Mouse (Mus musculus): ENCODE data around the gene Zic1.

Zic1 gene

DNA sequence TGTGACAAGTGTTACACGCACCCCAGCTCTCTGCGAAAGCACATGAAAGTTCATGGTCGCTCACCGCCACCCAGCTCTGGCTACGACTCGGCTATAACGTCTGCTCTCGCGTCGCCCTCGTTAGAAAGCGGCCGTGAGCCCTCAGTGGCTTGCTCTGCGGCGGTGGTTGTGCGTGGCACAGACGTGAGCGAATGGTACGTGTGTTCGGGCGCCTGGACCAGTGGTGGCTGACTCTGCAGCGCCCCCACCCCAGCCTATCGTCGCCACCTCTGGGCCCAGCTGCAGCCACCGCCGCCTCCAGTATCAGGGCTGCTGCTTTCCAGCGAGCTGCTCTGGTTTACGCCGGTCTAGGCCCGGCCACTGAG lies 18.5 kb upstream of the Zic1 start:
- DNase-seq = peak; percentile 63

DNA sequence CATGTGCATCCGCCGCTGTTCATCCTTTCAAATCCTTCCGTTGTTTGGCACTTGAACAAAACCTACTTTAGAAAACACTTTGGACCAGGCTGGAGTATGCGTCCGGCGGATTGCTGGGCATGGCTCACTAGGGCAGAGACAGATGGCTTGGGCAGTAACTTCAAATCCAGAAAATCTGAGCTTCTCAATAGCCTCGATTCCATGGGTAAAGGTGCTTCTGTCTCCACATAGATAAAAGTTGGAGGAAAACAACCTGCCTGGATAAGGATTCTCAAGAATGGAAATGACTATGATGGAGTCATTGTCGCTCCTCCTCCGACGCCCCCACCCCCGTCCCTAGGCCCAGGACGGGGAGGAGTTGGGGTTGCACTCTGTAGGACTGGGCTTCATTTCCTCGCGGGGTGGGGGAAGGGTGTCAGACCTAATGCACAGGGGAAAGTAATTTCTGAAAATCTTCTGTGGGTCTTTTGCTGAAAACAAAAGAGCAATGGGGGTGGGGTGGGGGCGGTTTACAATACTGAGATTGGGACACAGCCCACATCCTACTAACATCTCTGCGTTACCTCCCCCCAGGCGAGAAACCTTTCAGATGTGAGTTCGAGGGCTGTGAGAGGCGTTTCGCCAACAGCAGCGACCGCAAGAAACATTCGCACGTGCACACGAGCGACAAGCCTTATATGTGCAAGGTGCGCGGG lies 18.0 kb upstream of the Zic1 start:
- no peak for DNase-seq

DNA sequence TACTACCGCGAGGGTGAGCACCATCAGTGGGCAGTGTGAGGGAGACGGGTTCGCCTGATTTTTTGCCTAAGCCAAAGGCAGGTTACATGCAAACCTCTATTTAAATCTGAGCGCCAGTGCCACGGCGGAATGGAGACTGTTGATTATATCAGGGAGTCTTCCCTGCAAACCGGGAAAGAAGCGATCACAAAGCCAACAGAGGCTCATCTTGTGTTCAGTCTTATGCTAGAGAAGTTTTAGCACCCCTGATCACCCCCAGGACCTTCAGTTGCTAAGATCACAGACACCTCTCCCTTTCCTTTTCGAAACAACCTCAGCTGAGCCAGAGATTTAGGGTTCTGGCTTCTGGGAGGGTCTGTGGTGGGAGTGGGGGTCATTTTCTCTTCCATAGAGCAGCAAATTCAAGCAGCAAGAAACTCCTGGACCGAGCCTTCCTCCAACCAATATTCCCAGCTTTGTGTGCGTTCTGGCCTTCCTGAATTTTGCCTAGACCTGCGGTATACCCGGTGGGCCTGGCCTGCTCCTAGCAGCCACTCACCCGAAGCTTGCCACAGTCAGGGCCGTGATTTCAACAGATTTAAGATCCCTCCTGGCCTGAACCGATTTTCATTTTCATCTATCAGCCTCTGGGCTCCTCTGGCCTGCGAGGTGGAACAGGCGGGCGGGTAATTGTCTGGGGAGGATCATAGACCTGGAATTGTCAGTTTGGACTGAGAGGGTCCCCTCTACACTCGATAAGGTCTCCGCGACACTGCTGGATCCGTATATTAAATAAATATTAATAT lies 17.1 kb upstream of the Zic1 start:
- DNase-seq = peak; percentile 36

DNA sequence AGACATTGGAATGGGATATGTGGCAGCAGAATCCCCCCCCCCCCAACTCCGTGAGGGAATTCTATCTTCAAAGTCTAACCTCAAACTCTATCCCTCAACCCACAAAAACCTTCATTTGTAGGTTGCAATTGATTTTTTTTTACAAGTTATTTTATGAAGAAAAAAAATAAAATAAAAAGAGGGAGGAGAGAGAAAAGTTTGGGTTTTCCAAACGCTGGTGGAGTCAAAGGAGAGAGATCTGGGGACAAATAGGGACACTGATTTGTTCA lies 16.4 kb upstream of the Zic1 start:
- no peak for DNase-seq

DNA sequence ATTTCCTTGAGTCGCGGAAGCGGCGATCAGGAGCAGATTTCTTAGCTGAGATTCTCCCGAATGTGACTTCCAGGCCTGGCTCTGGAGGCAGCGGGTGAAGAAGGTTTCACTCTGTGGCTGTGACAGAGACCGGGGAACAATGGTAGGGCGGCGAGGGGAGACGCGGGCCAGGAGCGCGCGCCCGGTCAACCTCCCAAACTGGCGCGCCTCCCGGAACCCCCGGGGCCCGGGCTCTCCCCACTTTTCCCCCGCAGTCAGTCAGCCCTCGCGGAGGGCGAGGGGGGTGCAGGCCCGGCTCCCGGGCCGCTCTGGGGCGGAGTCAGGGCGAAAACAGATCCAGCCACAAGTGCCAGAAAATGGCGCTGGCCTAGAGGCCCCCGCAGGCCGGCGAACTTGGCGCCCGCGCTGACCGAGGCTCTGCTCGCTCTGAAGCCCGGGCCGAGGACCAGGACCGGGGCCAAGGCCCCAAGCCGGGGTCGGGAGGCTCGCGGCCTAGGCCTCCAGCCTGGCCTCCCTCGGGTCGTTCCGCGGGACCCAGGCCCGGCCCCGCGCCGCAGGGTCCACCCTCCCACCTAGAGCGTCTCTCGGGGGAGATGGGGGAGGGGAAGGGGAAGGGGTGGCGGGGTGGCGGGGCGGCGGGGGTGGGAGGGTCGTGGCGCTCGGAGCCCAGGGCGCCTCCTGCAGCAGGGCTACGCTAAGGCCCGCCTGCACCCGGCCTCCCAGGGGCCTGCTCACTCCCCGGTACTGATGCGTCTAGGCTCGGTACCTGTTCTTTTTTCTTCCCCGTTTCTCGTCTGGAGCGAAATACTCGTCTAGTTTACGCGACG lies 15.9 kb upstream of the Zic1 start:
- peak; percentile 88 for DNase-seq

DNA sequence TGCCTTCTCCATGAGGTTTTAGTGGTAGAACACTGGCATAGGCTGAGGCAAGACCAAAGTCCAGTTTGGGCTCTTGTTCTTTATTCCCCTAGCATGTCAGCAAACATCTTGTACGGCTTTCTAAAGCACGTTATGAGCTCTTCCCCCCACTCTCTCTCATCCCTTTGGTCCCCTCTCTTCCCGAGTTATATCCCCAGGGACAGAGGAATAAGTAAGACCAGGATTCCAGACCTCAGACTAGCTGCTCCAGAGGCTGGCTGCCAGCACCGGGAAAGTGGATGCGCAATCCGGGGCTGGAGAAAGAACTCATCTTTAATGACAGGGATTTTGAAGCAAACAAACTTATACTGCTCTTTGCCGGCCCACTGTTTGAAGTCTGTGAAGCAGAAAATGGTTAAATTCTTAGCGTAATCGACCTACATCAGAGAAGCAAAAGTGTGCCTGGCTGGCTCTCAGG lies 14.9 kb upstream of the Zic1 start:
- DNase-seq = peak; percentile 57

DNA sequence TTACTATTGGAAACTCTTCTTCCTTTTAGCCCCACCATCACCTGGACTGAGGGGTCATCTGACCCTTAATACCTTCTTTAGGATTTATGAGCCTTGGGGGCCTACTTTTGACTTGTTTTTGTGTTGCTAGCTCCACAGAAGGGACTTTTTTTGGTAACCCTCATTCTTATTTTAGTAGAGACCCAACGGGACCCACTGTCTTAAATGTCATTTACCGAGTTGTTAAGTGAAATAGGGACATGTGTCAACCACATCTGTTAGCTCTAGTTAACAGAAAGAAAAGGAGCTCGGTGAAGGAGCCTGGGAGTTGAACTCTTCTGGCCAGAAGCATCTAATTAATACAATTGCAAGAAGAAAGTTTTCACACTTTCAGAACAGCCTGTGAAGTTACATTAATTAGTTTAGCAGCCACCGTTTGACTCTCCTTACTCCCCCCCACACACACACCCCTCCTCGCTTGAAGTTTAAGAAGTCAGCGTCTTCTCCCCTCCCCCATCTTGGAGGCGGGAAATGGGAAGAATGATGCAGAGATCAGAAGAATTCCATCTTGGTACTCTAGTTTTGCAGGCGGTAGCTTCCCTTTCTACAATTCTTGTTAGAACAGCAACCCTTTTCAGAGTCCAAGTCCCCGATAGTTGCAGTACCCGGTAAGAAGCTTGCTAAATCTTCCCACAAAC lies 14.3 kb upstream of the Zic1 start:
- DNase-seq = peak; percentile 45

DNA sequence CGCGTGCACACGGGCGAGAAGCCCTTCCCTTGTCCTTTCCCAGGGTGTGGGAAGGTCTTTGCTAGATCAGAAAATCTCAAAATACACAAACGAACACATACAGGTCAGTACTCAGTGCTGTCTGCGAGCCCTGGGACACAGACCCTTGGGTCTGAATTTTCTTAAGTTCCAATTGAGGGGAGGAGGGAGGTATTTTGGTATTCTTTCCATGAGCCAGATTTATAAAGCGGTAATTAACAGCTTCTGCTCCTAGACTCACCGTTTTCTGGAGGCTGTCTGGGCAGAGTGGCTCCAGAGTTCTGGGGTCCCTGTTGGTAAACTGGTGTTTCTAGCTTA lies 13.7 kb upstream of the Zic1 start:
- DNase-seq = no peak

DNA sequence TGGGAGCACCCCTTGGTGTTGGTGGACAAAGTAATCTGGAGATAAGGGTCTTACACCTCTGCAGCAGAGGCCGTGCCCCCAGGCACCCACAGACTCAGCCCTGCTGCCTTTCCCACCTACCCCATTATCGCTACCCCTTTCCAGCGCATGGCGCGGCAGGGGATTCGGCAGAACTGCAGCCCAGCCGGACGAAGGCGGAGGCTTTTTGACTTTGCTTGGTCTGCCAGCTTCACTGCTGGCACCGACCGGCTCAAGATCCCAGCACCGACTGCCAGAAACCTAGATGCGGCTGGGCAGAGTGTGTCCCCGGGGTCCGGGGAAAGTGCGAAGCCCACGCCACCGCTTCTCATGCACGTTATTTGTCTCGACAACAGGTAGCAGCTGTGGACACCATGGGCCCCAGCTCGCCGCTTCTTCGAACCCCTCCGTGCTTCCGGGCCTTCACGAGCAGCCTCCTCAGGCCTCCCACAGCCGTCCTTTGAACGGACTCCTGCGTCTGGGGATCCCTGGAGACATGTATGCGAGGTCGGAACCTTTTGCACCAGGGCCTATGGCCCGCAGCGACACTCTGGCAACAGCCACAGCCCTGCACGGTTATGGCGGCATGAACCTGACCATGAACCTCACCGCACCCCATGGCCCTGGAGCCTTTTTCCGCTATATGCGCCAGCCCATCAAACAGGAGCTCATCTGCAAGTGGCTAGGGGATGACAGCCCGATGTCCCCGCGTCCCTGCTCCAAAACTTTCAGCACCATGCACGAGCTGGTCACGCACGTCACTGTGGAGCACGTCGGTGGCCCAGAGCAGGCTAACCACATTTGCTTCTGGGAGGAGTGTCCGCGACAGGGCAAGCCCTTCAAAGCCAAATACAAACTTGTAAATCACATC lies 13.0 kb upstream of the Zic1 start:
- peak; percentile 52 for DNase-seq

DNA sequence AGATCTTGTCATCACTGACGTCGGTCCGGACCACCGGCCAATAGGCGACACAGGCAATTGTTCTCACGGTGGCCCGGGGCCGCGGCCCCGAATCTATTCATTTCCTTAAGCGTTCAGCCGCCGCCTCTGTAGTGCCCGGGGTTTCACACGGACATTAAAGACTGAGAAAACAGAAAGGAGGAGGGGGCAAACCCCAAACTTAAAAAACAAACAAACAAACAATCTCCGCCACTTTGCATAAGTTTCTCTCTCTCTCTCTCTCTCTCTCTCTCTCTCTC lies 12.2 kb upstream of the Zic1 start:
- DNase-seq = peak; percentile 84

DNA sequence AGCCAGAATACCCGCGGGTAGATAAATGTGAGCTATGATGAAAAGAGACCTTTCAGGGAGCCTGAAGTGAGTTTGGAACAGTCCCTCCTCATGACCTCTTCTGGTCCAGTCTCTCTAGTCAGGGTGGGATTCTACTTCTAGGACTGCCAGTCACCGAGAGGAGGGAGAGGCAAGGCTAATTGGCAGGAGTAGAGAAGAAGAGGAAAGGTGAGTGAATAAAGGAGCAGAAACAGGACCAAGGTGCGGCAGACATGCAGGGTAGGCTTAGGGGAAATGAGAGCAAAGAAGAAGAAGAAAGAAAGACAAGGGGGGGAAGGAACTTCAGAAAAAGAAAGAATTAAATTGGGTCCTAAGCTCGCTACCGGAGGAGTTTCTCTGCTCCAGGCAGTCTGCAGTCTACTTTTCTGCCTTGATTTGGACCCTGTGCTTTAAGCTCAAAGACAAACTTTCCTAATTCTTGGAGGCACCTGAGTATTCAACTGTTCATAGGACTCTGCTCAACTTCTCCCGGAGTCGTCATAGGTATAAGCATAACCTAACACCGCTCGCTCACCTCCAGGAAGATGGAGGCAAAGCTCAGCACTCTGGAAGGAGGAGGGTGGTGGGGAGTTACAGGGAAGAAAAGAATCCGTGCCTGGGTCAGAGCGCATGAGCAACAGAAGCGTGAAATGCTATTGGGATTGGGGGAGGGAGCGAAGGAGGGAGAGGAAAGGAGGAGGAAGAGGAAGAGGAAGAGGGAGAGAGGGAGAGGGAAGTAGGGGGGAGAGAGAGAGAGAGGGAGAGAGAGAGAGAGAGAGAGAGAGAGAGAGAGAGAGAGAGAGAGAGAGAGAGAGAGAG lies 11.6 kb upstream of the Zic1 start:
- DNase-seq = no peak

DNA sequence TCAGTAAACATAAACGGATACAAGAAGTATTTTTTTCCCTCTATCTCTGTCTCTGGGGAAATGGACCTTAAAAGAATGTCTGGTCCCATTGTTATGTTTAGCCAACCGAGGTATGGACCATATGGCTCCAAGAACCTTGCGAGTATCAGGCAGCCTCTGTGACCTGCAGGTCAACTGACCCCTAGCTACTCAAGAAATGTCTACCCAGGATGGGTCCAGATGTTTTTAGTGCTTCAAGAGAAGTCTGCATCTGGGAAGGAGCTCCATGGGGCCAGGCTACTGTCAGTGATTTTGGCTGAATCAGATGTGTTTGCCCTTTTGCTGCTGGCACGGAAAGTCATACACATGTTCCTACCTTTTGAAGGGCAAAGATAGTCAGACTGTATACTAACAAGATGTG lies 9.1 kb upstream of the Zic1 start:
- DNase-seq = no peak

DNA sequence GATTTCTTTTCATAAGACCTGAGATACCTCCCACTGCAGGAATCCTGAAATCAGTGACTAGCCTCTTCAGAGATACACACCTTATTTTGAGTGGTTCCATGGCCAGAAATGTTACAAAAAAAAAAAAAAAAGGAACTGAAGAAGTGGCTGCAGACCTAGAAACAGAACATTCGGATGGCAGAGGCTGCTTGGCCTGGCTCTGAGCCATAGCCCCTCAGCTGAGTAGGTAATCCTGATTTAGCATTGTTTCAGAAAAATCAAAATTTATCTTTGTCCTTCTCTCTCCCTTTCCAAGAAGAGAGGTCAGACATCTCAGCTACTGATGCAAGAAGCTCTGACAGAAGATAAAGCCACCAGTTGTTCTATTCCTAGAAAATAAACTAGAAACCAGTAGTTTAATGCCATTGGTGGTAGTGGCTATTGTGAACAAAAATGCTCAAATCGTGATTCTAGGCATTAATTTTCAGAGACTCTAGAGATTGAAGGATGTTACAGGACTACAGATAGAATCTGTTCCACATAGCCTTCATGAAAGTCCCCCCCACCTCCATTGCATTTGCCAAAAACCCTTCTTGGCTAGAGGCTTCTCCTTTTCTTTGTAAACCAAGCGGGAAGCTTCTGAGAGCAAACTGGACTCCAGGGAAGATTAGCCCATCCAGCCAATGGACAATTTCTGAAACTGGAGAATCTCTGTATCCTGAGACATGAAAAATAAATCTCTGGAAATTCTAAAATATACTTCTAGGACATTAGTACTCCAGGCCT lies 8.4 kb upstream of the Zic1 start:
- no peak for DNase-seq

DNA sequence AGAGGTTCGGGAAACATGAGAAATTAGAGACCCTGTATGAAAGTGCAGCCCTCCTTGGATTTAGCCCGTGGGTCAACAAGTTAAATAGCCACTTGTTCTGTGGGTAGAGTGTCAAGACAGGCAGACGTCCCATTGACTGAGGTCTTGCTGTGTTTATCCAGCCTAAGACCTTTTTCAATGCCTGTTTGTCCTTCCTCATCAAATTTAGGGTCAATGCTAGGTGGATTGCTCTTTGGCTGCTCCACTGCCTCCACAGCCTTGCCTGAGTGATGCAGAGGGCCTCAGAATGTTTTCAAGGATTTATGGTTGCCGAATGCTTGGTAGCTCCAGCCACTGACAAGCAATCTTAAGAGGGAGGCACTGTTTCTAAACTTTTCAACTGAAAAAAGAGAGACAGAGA lies 6.0 kb upstream of the Zic1 start:
- no peak for DNase-seq

DNA sequence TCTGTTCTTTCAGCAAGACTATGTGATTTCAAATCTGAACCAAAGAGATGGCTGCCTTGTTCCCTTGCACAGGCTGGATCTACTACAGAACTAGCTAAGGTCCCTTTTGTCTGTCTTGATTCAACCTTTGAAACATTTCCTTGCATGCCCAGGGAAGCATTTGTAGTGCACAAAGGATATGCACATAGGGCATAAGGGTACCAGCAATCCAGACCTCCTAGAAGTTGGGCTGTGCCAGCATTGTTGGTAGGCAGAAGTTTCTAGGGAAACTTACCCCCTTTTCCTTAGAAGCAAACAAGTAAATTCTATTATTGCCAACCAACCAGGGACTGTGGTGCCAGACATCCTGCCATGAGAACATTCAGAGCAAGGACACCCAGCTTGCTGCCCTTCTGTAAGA lies 5.4 kb upstream of the Zic1 start:
- no peak for DNase-seq

DNA sequence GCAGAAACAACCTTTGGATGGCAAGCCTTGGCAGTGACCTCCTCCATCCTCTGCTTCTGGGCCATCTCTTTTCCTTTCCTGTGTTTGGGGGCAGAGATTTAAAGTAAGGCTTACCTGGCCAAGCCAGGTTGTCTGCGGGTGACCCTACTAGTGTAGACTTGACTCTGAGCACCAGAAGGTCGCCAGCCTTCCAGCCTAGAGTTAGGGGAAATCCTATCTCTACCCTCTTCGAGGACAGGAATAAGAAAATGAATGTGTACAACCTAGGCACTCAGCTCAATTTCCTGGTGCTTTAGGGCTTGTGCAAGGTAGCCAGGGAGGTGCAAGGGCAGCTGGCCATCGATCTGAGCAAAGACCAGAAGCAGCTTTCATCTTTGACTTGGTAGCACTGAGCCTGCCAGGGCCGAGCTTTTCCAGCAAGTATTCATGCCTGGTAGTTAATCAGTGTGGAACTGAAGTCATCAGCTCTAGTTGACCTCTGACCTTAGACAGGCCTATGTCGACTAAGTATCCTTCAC lies 4.6 kb upstream of the Zic1 start:
- no peak for DNase-seq

DNA sequence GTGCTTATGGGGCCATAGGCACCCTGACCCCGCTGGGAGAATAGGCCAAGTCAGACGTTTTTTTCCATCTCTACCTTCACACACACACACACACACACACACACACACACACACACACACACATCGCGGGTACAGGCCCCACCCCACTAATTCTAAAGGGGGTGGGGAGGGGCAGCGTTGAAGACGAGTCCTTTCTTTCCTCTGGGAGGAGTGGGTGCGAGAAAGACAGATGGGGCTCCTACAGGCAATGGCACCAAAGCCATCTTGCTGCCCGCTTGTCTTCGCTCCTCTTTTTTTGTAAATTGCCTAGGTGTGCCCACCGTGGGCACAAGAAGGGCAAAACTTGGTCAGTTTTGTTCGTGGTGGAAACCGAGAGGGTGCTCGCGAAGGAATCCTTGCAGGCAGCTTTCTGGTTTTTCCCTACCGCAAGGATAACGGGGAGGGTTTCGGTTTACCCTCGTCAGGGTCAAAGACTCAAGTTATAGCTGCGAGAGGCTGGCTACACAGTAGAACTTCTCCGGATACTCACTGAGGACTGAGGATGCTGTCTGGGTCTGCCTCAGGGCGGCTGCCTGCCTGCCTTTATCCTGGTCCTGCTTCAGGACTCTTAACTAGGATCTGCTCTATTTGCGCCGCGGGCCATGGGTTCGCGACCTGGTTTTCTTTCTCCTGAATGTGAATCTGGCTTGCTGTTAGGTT lies 3.8 kb upstream of the Zic1 start:
- no peak for DNase-seq

DNA sequence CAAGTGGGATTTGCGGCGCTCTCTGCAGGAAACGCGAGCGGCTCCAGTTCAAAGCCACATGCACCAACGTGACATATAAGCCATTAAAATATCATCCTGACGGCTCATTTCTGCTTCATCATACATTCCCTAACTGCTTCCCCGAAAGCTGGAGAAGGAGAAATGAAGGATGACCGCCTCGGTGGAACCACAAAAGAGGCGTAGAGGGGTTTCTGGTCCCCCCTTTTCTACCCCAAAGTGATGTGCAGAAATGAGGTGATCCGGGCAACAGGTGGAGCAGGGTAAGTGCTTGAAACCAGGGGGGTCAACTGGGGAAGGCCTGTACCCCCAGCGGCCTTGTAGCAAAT lies 3.3 kb upstream of the Zic1 start:
- no peak for DNase-seq

DNA sequence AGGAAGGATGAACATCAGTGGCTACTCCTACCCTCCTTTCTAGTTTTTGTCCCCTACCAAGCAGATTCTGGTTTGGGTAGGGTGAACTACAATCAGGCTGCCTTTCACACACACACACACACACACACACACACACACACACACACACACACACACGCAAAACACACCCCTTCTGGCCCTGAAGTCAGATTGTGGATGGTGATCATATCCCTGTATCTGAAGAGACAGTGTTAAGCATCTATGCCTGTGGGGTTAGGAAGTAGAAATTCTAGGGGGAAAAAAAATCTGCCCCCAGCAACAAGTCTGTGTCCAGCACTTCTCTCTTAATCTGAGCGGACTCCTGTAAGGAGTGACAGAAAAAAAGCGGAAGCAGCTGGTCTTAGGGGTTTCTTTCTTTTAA lies 2.5 kb upstream of the Zic1 start:
- no peak for DNase-seq
